Mouse (Mus musculus) limb, embryonic 13.5 days (tissue): Measurements from ENCODE around the gene Rsad2. TPM values are rescaled to one million over a fixed set of nuclear protein-coding genes. Genes with fewer than 3 reads are reported as not detected.
A peak's percentile ranks its signal among the peaks of the same experiment; 100 is the strongest.

Experiments used
- ATAC-seq: fragments of 200-750 bp; cut with Nextera tagmentation; 2 replicates; pipeline ENCODE4 v1.8.0; 2017; ENCODE audit warnings: low read depth, moderate number of reproducible peaks, moderate TSS enrichment; ENCODE audit not compliant: low FRiP score
- H3K27ac ChIP-seq: fragments of 300-500 bp; sonication (generic); 2 replicates; pipeline ENCODE4 v1.5.1; 2015; ENCODE audit warnings: inconsistent platforms, mild to moderate bottlenecking, moderate library complexity
- H3K27me3 ChIP-seq: fragments of 300-500 bp; sonication (generic); 2 replicates; pipeline ENCODE4 v1.6.1; 2015; ENCODE audit warnings: mild to moderate bottlenecking, inconsistent platforms
- H3K36me3 ChIP-seq: fragments of 300-500 bp; sonication (generic); 2 replicates; pipeline ENCODE4 v1.6.1; 2015; ENCODE audit warnings: inconsistent platforms, mild to moderate bottlenecking, moderate library complexity
- H3K4me1 ChIP-seq: fragments of 300-500 bp; sonication (generic); 2 replicates; pipeline ENCODE4 v1.6.1; 2015; ENCODE audit warnings: inconsistent platforms
- H3K4me2 ChIP-seq: fragments of 300-500 bp; sonication (generic); replicated peaks from 2 replicates; pipeline ENCODE4 v1.6.1; 2015; ENCODE audit warnings: inconsistent platforms, mild to moderate bottlenecking, moderate library complexity
- H3K4me3 ChIP-seq: fragments of 300-500 bp; sonication (generic); 2 replicates; pipeline ENCODE4 v1.5.1; 2015; ENCODE audit warnings: moderate library complexity, mild to moderate bottlenecking, inconsistent platforms
- H3K9ac ChIP-seq: fragments of 300-500 bp; sonication (generic); 2 replicates; pipeline ENCODE4 v1.6.1; 2015; ENCODE audit warnings: mild to moderate bottlenecking, inconsistent platforms
- H3K9me3 ChIP-seq: fragments of 300-500 bp; sonication (generic); 2 replicates; pipeline ENCODE4 v1.6.1; 2016; ENCODE audit warnings: inconsistent platforms
- WGBS: fragments of 180-500 bp; shearing (Covaris S2); methylation state at CpG from one replicate; pipeline ENCODE4 v1.1.7; 2015; 5-methylcytosine and 5-hydroxymethylcytosine counted together
- polyA plus RNA-seq: library from polyadenylated mRNA; unstranded; fragments of >200 nt; fragmentation: Nextera tagmentation; extraction: Ambion mirVana; gene quantifications from 2 replicates; pipeline ENCODE4 v1.2.1, GENCODE M21; 2015

Rsad2 gene
- polyA plus RNA-seq, 1 experiment from 2014 or later, result 1.3 TPM

DNA sequence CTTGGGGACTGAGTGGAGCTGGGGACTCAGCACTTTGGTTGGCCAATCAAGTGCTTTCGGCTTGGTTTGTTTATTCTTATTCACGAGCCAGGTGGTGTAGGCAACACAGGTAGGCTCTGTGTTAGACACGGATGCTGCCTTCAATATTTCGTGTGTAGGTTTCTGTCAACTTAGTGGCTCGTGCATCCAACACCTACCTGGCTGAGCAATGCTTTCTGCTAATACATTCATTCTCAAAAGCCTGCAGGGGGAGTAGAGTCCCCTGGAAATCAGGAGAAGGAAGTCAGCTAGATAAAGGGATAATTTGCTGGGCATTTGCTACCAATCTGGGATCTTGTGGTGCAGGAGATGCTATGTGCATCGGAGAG is 13.8 kb upstream of the Rsad2 start:
- Histone ChIP-seq H3K36me3 (no peaks in the 10 kb centered on the region; the same call in 1 of the 2 replicates), H3K4me2 (peak overlapping the region; percentile 98), H3K9ac (peak overlapping the region; percentile 81; the same call in 1 of the 2 replicates), H3K9me3 (no peaks in the 10 kb centered on the region), H3K4me1 (peaks cover 14% of the 10 kb centered on the region), H3K27me3 (no peaks in the 10 kb centered on the region), H3K4me3 (peak overlapping the region; percentile 68), H3K27ac (no peak overlapping the region)
- WGBS, result 36% methylated on average over 6 of the region's 6 CpGs
- no peak for ATAC-seq

- no peaks in the 10 kb centered on the region; the same call in 1 of the 2 replicates for H3K36me3 ChIP-seq
- no peaks in the 10 kb centered on the region for H3K27me3 ChIP-seq
- WGBS, result under 1% methylated on average over 69 of the region's 69 CpGs
- peak within 1 kb of the TSS; percentile 81 for H3K9ac ChIP-seq
- ATAC-seq, result peak; percentile 77
- peak within 1 kb of the TSS; percentile 80 for H3K27ac ChIP-seq
- peaks cover 14% of the 10 kb centered on the region for H3K4me1 ChIP-seq
- peak within 1 kb of the TSS; percentile 98 for H3K4me2 ChIP-seq
- no peaks in the 10 kb centered on the region for H3K9me3 ChIP-seq
- H3K4me3 ChIP-seq, result peak within 1 kb of the TSS; percentile 68
These were observed 13.1 kb upstream of the Rsad2 start, which contains the start of gene Cmpk2 for GRCm38 (mm10) chr12:26469098-26470041. Cmpk2 (plus strand) TSS chr12:26469204.

GRCm38 (mm10) chr12:26465600-26465999 is 9.3 kb upstream of the Rsad2 start:
- no peaks in the 10 kb centered on the region for H3K36me3 ChIP-seq
- no peaks in the 10 kb centered on the region for H3K9me3 ChIP-seq
- no peaks in the 10 kb centered on the region for H3K27me3 ChIP-seq
- no peak overlapping the region for H3K9ac ChIP-seq
- H3K4me2 ChIP-seq, result no peak overlapping the region
- 77% methylated on average over 5 of the region's 5 CpGs for WGBS
- no peak overlapping the region for H3K4me3 ChIP-seq
- ATAC-seq, result no peak
- peaks cover 12% of the 10 kb centered on the region for H3K4me1 ChIP-seq
- no peak overlapping the region for H3K27ac ChIP-seq

DNA sequence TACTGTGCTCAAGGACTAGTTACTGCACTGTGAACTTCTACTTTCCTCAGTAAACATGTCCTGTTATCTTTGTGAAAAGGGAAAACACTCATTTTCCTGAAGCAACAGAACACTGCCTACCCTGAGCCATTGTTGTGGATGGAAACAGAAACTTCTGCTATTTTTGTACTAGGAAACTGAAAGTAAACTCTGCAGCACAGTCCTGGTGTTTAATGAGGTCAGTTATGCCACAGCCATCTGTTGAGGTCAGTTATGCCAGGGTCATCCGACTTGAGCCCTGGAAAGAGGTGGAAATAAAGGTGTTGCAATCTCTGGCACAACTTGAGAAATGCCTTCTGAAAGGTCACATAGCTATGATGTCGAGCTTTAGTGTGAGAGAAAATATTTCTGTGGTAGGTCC is 3.8 kb upstream of the Rsad2 start:
- Histone ChIP-seq H3K4me1 (peaks cover 13% of the 10 kb centered on the region), H3K9ac (no peak overlapping the region), H3K4me3 (no peak overlapping the region), H3K27ac (no peak overlapping the region), H3K36me3 (no peaks in the 10 kb centered on the region), H3K27me3 (no peaks in the 10 kb centered on the region), H3K9me3 (no peaks in the 10 kb centered on the region), H3K4me2 (no peak overlapping the region)
- 57% methylated on average over 2 of the region's 2 CpGs for WGBS
- ATAC-seq, result no peak

- 51% methylated on average over 5 of the region's 5 CpGs for WGBS
- no peak for ATAC-seq
These were observed 1.6 kb downstream of the Rsad2 start for GRCm38 (mm10) chr12:26454682-26455081.

GRCm38 (mm10) chr12:26452951-26453350 is 3.3 kb downstream of the Rsad2 start:
- WGBS, result 69% methylated on average over 4 of the region's 4 CpGs
- no peaks in the 10 kb centered on the region for H3K27me3 ChIP-seq
- no peak overlapping the region for H3K4me3 ChIP-seq
- no peak for ATAC-seq
- peaks cover 23% of the 10 kb centered on the region for H3K4me1 ChIP-seq
- no peaks in the 10 kb centered on the region for H3K9me3 ChIP-seq
- H3K4me2 ChIP-seq, result no peak overlapping the region
- H3K27ac ChIP-seq, result no peak overlapping the region
- no peaks in the 10 kb centered on the region for H3K36me3 ChIP-seq
- no peak overlapping the region for H3K9ac ChIP-seq

More at GRCm38 (mm10) chr12:26454682-26455081, 1.6 kb downstream of the Rsad2 start:
- no peaks in the 10 kb centered on the region for H3K36me3 ChIP-seq
- no peak overlapping the region for H3K9ac ChIP-seq
- H3K4me1 ChIP-seq, result peaks cover 23% of the 10 kb centered on the region
- H3K4me3 ChIP-seq, result no peak overlapping the region
- H3K27ac ChIP-seq, result no peak overlapping the region
- no peaks in the 10 kb centered on the region for H3K9me3 ChIP-seq
- H3K4me2 ChIP-seq, result no peak overlapping the region
- no peaks in the 10 kb centered on the region for H3K27me3 ChIP-seq

DNA sequence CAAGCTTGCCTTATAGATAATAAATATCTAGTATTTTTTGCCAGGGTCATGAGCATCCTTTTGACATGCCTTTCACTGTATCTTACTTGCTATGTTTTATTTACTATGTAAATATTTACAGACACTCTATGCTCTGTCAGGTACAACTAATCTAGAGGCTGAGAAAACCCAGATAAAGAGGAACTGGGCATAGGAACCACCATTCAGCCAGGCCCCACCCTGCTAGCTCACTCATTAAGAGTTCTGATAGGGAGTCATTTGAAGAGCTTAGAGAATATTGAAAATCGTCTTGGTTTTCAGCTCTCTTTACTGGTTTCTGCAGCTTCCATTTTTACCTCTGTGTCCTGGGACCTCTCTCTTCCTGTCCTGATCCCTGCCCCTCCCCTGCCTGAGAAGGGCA is 5.1 kb downstream of the Rsad2 start:
- Histone ChIP-seq H3K27ac (no peak overlapping the region), H3K27me3 (no peaks in the 10 kb centered on the region), H3K4me3 (no peak overlapping the region), H3K4me1 (peaks cover 16% of the 10 kb centered on the region), H3K4me2 (no peak overlapping the region), H3K36me3 (no peaks in the 10 kb centered on the region), H3K9me3 (no peaks in the 10 kb centered on the region), H3K9ac (no peak overlapping the region)
- 41% methylated on average over 1 of the region's 1 CpGs for WGBS
- no peak for ATAC-seq

DNA sequence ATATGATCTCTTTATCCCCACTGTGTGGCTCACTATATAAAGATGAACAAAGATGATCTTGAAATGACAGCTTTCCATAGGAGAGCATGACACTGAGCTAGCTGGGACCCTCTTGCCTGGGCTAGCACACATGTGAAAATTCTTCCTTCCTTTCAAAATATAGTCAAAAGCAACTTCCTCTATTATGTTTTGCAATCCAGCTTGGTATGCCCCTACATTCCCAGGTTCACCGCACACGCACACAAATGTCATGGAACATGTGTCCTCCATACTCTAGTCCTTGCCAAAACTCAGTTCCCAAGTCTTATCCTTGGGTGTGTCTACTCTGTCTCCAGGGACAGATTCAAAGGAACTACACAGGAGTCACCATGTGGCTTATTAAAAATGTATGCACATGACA is 6.8 kb downstream of the Rsad2 start:
- Histone ChIP-seq H3K27ac (no peak overlapping the region), H3K4me1 (peaks cover 4% of the 10 kb centered on the region; the same call in 1 of the 2 replicates), H3K36me3 (no peaks in the 10 kb centered on the region), H3K9me3 (no peaks in the 10 kb centered on the region), H3K4me2 (no peak overlapping the region), H3K27me3 (no peaks in the 10 kb centered on the region), H3K9ac (no peak overlapping the region), H3K4me3 (no peak overlapping the region)
- no peak for ATAC-seq
- WGBS, result 94% methylated on average over 2 of the region's 2 CpGs

GRCm38 (mm10) chr12:26446377-26447045 is 9.7 kb downstream of the Rsad2 start:
- Histone ChIP-seq H3K36me3 (no peaks in the 10 kb centered on the region), H3K4me1 (0 out of 2 replicates have a peak, but pooled peaks cover 4% of the 10 kb centered on the region), H3K27me3 (no peaks in the 10 kb centered on the region), H3K27ac (no peak overlapping the region), H3K9ac (no peak overlapping the region), H3K4me2 (no peak overlapping the region), H3K9me3 (no peaks in the 10 kb centered on the region), H3K4me3 (no peak overlapping the region)
- 81% methylated on average over 4 of the region's 4 CpGs for WGBS
- no peak for ATAC-seq

- no peaks in the 10 kb centered on the region for H3K27me3 ChIP-seq
- whole genome bisulfite sequencing, result 79% methylated on average over 2 of the region's 2 CpGs
- H3K4me1 ChIP-seq, result 0 out of 2 replicates have a peak, but pooled peaks cover under 1% of the 10 kb centered on the region
- no peak overlapping the region for H3K9ac ChIP-seq
- no peak overlapping the region for H3K4me2 ChIP-seq
- H3K36me3 ChIP-seq, result no peaks in the 10 kb centered on the region
- H3K27ac ChIP-seq, result no peak overlapping the region
- H3K9me3 ChIP-seq, result no peaks in the 10 kb centered on the region
- no peak for ATAC-seq
- H3K4me3 ChIP-seq, result no peak overlapping the region
These were observed 11.7 kb downstream of the Rsad2 start for GRCm38 (mm10) chr12:26444511-26444910.

DNA sequence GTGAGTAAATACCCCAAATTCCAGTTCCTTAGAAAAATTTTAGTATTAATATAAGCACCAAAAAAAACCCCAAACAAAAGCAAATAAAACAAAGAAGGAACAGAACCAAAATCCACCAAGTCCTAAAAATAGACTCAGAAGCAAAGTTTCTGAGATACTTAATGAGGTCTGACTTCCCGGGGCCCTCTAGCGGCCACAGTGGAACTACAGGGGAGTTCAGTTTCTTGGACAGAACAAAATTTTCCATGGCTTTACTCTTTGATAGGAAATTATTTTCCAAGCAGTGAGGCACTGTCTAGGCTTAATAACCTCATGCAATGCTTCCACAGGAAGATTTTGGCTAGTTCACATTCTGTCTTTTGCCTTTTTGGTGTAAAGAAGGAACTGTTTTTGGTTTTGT is 12.2 kb downstream of the Rsad2 start:
- H3K4me2 ChIP-seq, result no peak overlapping the region
- peaks cover 5% of the 10 kb centered on the region; the same call in 1 of the 2 replicates for H3K4me1 ChIP-seq
- no peak overlapping the region for H3K9ac ChIP-seq
- H3K27me3 ChIP-seq, result no peaks in the 10 kb centered on the region
- H3K9me3 ChIP-seq, result no peaks in the 10 kb centered on the region
- no peak overlapping the region for H3K4me3 ChIP-seq
- H3K27ac ChIP-seq, result no peak overlapping the region
- H3K36me3 ChIP-seq, result no peaks in the 10 kb centered on the region
- no peak for ATAC-seq
- 1% methylated on average over 2 of the region's 2 CpGs for WGBS

- WGBS, result 23% methylated on average over 3 of the region's 3 CpGs
- H3K9me3 ChIP-seq, result no peaks in the 10 kb centered on the region
- no peak overlapping the region for H3K9ac ChIP-seq
- no peaks in the 10 kb centered on the region for H3K27me3 ChIP-seq
- no peak overlapping the region for H3K4me3 ChIP-seq
- no peaks in the 10 kb centered on the region for H3K36me3 ChIP-seq
- no peak for ATAC-seq
- H3K27ac ChIP-seq, result no peak overlapping the region
- peaks cover 15% of the 10 kb centered on the region for H3K4me1 ChIP-seq
- no peak overlapping the region for H3K4me2 ChIP-seq
These were observed 16.9 kb downstream of the Rsad2 start for GRCm38 (mm10) chr12:26439366-26439765.
